Comparison of ENCODE assay signal across 8 mouse cellular contexts in genomic region chr8:3278934-3279720, GRCm38 (mm10). TPM values are rescaled to one million over a fixed set of nuclear protein-coding genes. Genes with fewer than 3 reads are reported as not detected.
DNase-seq lines count a peak whose midpoint lies in the region; ATAC-seq lines count a peak whose summit lies in the region.

Insr (minus strand) TSS chr8:3279617.

- H3K27me3 ChIP-seq in megakaryocyte, embryonic 14.5 days (replicated peaks): no peaks in the 10 kb centered on the region

- no peaks in the 10 kb centered on the region for H3K9me3 ChIP-seq in megakaryocyte, embryonic 14.5 days

- H3K36me3 ChIP-seq in megakaryocyte, embryonic 14.5 days (replicated peaks; ENCODE audit: low read length): peaks cover 32% of the 10 kb centered on the region

- peaks cover 66% of the 10 kb centered on the region for H3K4me1 ChIP-seq in megakaryocyte, embryonic 14.5 days

- H3K4me3 ChIP-seq in megakaryocyte, embryonic 14.5 days (replicated peaks): peak within 1 kb of the TSS; percentile 100

- peak; percentile 98 for DNase-seq in adrenal gland, adult 2 months
- DNase-seq in embryo, embryonic 11 days: peak; percentile 96
- peak; percentile 93 for DNase-seq in gastrocnemius, postnatal 25 days
- DNase-seq in left cerebral cortex, adult 9 months (ENCODE audit: low spot score in 2 of 2): peak; percentile 54 to 91
- DNase-seq in right cerebral cortex, adult 2 months (ENCODE audit: low spot score in 2 of 2): peak; percentile 92 to 96
- peak; percentile 84 for DNase-seq in urinary bladder, postnatal 10 days (ENCODE audit: low spot score)

- ATAC-seq in inflammation-experienced regulatory T-cells, adult 6 months: peak; percentile 98

RNA-seq across cellular contexts. Expression of gene Insr, which starts in this region (rescaled TPM):
- total RNA-seq in adrenal gland, adult 2 months (2021): 100 to 1,000 TPM; 101 to 153 TPM
- polyA plus RNA-seq in adrenal gland, adult 2 months (2012; rRNA removed): 31.6 and 44.1 TPM in 2 replicates
- 10 to 100 TPM; 51.6 to 55.8 TPM for total RNA-seq in gastrocnemius, postnatal 25 days (2021)
- 10 to 100 TPM in 2 of 3 experiments, 1 to 10 TPM in 1; 3.8 to 13.2 (median 12.0) TPM for polyA plus RNA-seq in inflammation-experienced regulatory T-cells, adult 6 months (2017; shearing (Covaris generic))
- polyA plus RNA-seq in megakaryocyte, embryonic 14.5 days (2012; ENCODE audit: insufficient read depth, low replicate concordance): 0.17 and 0.75 TPM in 2 replicates

Comparison
In these comparisons a context has a peak if more than half of its experiments do, and no peak if none do; other contexts are left out.
1. Peak in every context shown above with its lines: DNase-seq, ATAC-seq and H3K4me3 ChIP-seq.